Mouse (Mus musculus): Measurements from ENCODE around the gene Rptor. TPM values are rescaled to one million over a fixed set of nuclear protein-coding genes. Genes with fewer than 3 reads are reported as not detected.

Gene Rptor
- polyA plus RNA-seq, 1 experiment from 2014 or later = 12.2 TPM

- Histone ChIP-seq H3K4me1 (peaks cover 10% of the 10 kb centered on the region), H3K27me3 (no peaks in the 10 kb centered on the region), H3K4me2 (replicated peaks) (no peak overlapping the region), H3K27ac (replicated peaks) (no peak overlapping the region), H3K4me3 (replicated peaks) (no peak overlapping the region), H3K36me3 (no peaks in the 10 kb centered on the region), H3K9ac (no peak overlapping the region), H3K9me3 (replicated peaks) (no peaks in the 10 kb centered on the region)
- 53% methylated on average over 15 of the region's 15 CpGs for WGBS
- ATAC-seq (ENCODE audit: insufficient number of reproducible peaks, low FRiP score, low TSS enrichment, low read depth) = no peak
Observed at GRCm38 (mm10) chr11:119572316-119573010, 30.2 kb upstream of the Rptor start.

- H3K4me3 ChIP-seq (replicated peaks) = no peak overlapping the region
- no peaks in the 10 kb centered on the region for H3K9me3 ChIP-seq (replicated peaks)
- H3K27ac ChIP-seq (replicated peaks) = no peak overlapping the region
- WGBS = 6% methylated on average over 4 of the region's 4 CpGs
- no peak overlapping the region for H3K9ac ChIP-seq
- no peak for ATAC-seq (ENCODE audit: insufficient number of reproducible peaks, low FRiP score, low TSS enrichment, low read depth)
- no peaks in the 10 kb centered on the region for H3K36me3 ChIP-seq
- no peaks in the 10 kb centered on the region for H3K27me3 ChIP-seq
- peaks cover 11% of the 10 kb centered on the region for H3K4me1 ChIP-seq
- no peak overlapping the region for H3K4me2 ChIP-seq (replicated peaks)
Observed at GRCm38 (mm10) chr11:119576855-119577254, 25.9 kb upstream of the Rptor start.

- 95% methylated on average over 2 of the region's 2 CpGs for WGBS
- Histone ChIP-seq H3K9ac (no peak overlapping the region), H3K4me1 (peaks cover 11% of the 10 kb centered on the region), H3K27me3 (no peaks in the 10 kb centered on the region), H3K4me3 (replicated peaks) (no peak overlapping the region), H3K27ac (replicated peaks) (no peak overlapping the region), H3K9me3 (replicated peaks) (no peaks in the 10 kb centered on the region), H3K36me3 (no peaks in the 10 kb centered on the region), H3K4me2 (replicated peaks) (no peak overlapping the region)
- ATAC-seq (ENCODE audit: insufficient number of reproducible peaks, low FRiP score, low TSS enrichment, low read depth) = no peak
Observed at GRCm38 (mm10) chr11:119577721-119578120, 25.0 kb upstream of the Rptor start.

GRCm38 (mm10) chr11:119586511-119586910 is 16.2 kb upstream of the Rptor start:
- Histone ChIP-seq H3K36me3 (no peaks in the 10 kb centered on the region), H3K9me3 (replicated peaks) (no peaks in the 10 kb centered on the region), H3K4me3 (replicated peaks) (no peak overlapping the region), H3K27me3 (0 out of 2 replicates have a peak, but pooled peaks cover 3% of the 10 kb centered on the region), H3K4me1 (peaks cover 15% of the 10 kb centered on the region; the same call in 1 of the 2 replicates), H3K9ac (no peak overlapping the region), H3K27ac (replicated peaks) (no peak overlapping the region), H3K4me2 (replicated peaks) (no peak overlapping the region)
- ATAC-seq (ENCODE audit: insufficient number of reproducible peaks, low FRiP score, low TSS enrichment, low read depth) = no peak
- 75% methylated on average over 4 of the region's 4 CpGs for WGBS

GRCm38 (mm10) chr11:119587112-119587511 is 15.6 kb upstream of the Rptor start:
- Histone ChIP-seq H3K27ac (replicated peaks) (no peak overlapping the region), H3K27me3 (0 out of 2 replicates have a peak, but pooled peaks cover 7% of the 10 kb centered on the region), H3K4me1 (peaks cover 15% of the 10 kb centered on the region; the same call in 1 of the 2 replicates), H3K9ac (no peak overlapping the region), H3K4me3 (replicated peaks) (no peak overlapping the region), H3K9me3 (replicated peaks) (no peaks in the 10 kb centered on the region), H3K4me2 (replicated peaks) (no peak overlapping the region), H3K36me3 (no peaks in the 10 kb centered on the region)
- ATAC-seq (ENCODE audit: insufficient number of reproducible peaks, low FRiP score, low TSS enrichment, low read depth) = no peak
- WGBS = 40% methylated on average over 5 of the region's 5 CpGs

- ATAC-seq (ENCODE audit: insufficient number of reproducible peaks, low FRiP score, low TSS enrichment, low read depth) = no peak
- no peak overlapping the region for H3K9ac ChIP-seq
- 84% methylated on average over 7 of the region's 7 CpGs for WGBS
Observed at GRCm38 (mm10) chr11:119589242-119589641, 13.5 kb upstream of the Rptor start.

GRCm38 (mm10) chr11:119593966-119594365 is 8.7 kb upstream of the Rptor start:
- no peaks in the 10 kb centered on the region for H3K4me1 ChIP-seq
- H3K27ac ChIP-seq (replicated peaks) = no peak overlapping the region
- H3K27me3 ChIP-seq = peaks cover 7% of the 10 kb centered on the region; the same call in 1 of the 2 replicates
- no peaks in the 10 kb centered on the region for H3K9me3 ChIP-seq (replicated peaks)
- H3K4me3 ChIP-seq (replicated peaks) = no peak overlapping the region
- 0 out of 2 replicates have a peak, but pooled peaks have one; percentile 29 for ATAC-seq (ENCODE audit: insufficient number of reproducible peaks, low FRiP score, low TSS enrichment, low read depth)
- no peak overlapping the region for H3K4me2 ChIP-seq (replicated peaks)
- 21% methylated on average over 3 of the region's 3 CpGs for WGBS
- H3K36me3 ChIP-seq = no peaks in the 10 kb centered on the region
- no peak overlapping the region for H3K9ac ChIP-seq

More at GRCm38 (mm10) chr11:119589242-119589641, 13.5 kb upstream of the Rptor start:
- no peaks in the 10 kb centered on the region for H3K36me3 ChIP-seq
- H3K27me3 ChIP-seq = 0 out of 2 replicates have a peak, but pooled peaks cover 7% of the 10 kb centered on the region
- no peak overlapping the region for H3K4me2 ChIP-seq (replicated peaks)
- H3K4me1 ChIP-seq = peaks cover 15% of the 10 kb centered on the region; the same call in 1 of the 2 replicates
- no peak overlapping the region for H3K27ac ChIP-seq (replicated peaks)
- no peaks in the 10 kb centered on the region for H3K9me3 ChIP-seq (replicated peaks)
- no peak overlapping the region for H3K4me3 ChIP-seq (replicated peaks)

GRCm38 (mm10) chr11:119598856-119599255 is 3.8 kb upstream of the Rptor start:
- H3K9me3 ChIP-seq (replicated peaks) = no peaks in the 10 kb centered on the region
- 26% methylated on average over 3 of the region's 3 CpGs for WGBS
- H3K9ac ChIP-seq = no peak overlapping the region
- H3K4me1 ChIP-seq = peaks cover 3% of the 10 kb centered on the region
- no peaks in the 10 kb centered on the region; the same call in 1 of the 2 replicates for H3K27me3 ChIP-seq
- no peaks in the 10 kb centered on the region for H3K36me3 ChIP-seq
- H3K4me2 ChIP-seq (replicated peaks) = no peak overlapping the region
- H3K27ac ChIP-seq (replicated peaks) = no peak overlapping the region
- no peak overlapping the region for H3K4me3 ChIP-seq (replicated peaks)
- no peak for ATAC-seq (ENCODE audit: insufficient number of reproducible peaks, low FRiP score, low TSS enrichment, low read depth)

GRCm38 (mm10) chr11:119600286-119600685 is 2.4 kb upstream of the Rptor start:
- 82% methylated on average over 1 of the region's 1 CpGs for WGBS
- no peaks in the 10 kb centered on the region for H3K9me3 ChIP-seq (replicated peaks)
- no peak overlapping the region for H3K27ac ChIP-seq (replicated peaks)
- H3K4me1 ChIP-seq = peaks cover 10% of the 10 kb centered on the region
- no peak overlapping the region for H3K4me2 ChIP-seq (replicated peaks)
- no peaks in the 10 kb centered on the region; the same call in 1 of the 2 replicates for H3K27me3 ChIP-seq
- no peaks in the 10 kb centered on the region for H3K36me3 ChIP-seq
- no peak overlapping the region for H3K4me3 ChIP-seq (replicated peaks)
- no peak overlapping the region for H3K9ac ChIP-seq
- no peak for ATAC-seq (ENCODE audit: insufficient number of reproducible peaks, low FRiP score, low TSS enrichment, low read depth)

- no peaks in the 10 kb centered on the region for H3K27me3 ChIP-seq
- peaks cover 10% of the 10 kb centered on the region for H3K4me1 ChIP-seq
- H3K9me3 ChIP-seq (replicated peaks) = no peaks in the 10 kb centered on the region
- no peak overlapping the region for H3K9ac ChIP-seq
- 34% methylated on average over 10 of the region's 10 CpGs for WGBS
- H3K4me3 ChIP-seq (replicated peaks) = peak overlapping the region; percentile 100
- H3K27ac ChIP-seq (replicated peaks) = peak overlapping the region; percentile 66; the same call in 1 of the 2 replicates
- no peak for ATAC-seq (ENCODE audit: insufficient number of reproducible peaks, low FRiP score, low TSS enrichment, low read depth)
- H3K36me3 ChIP-seq = 0 out of 2 replicates have a peak, but pooled peaks cover 3% of the 10 kb centered on the region
- peak overlapping the region; percentile 87 for H3K4me2 ChIP-seq (replicated peaks)
Observed at GRCm38 (mm10) chr11:119602177-119602700, 466 bp upstream of the Rptor start.

GRCm38 (mm10) chr11:119603527-119603905 is 811 bp downstream of the Rptor start:
- Histone ChIP-seq H3K9me3 (replicated peaks) (no peaks in the 10 kb centered on the region), H3K4me1 (peaks cover 10% of the 10 kb centered on the region), H3K27ac (replicated peaks) (peak overlapping the region; percentile 86), H3K4me2 (replicated peaks) (peak overlapping the region; percentile 87), H3K27me3 (no peaks in the 10 kb centered on the region), H3K4me3 (replicated peaks) (peak overlapping the region; percentile 100), H3K36me3 (0 out of 2 replicates have a peak, but pooled peaks cover 3% of the 10 kb centered on the region), H3K9ac (peak overlapping the region; percentile 94)
- WGBS = under 1% methylated on average over 30 of the region's 30 CpGs
- ATAC-seq (ENCODE audit: insufficient number of reproducible peaks, low FRiP score, low TSS enrichment, low read depth) = no peak

Measured in embryonic facial prominence, embryonic 15.5 days (tissue).